Mouse (Mus musculus): Measurements from ENCODE around the gene Bloc1s2. TPM values are rescaled to one million over a fixed set of nuclear protein-coding genes. Genes with fewer than 3 reads are reported as not detected.

Bloc1s2 gene
- total and polyA plus RNA-seq, 3 experiments = 51.8 to 302 (median 102) TPM

DNA sequence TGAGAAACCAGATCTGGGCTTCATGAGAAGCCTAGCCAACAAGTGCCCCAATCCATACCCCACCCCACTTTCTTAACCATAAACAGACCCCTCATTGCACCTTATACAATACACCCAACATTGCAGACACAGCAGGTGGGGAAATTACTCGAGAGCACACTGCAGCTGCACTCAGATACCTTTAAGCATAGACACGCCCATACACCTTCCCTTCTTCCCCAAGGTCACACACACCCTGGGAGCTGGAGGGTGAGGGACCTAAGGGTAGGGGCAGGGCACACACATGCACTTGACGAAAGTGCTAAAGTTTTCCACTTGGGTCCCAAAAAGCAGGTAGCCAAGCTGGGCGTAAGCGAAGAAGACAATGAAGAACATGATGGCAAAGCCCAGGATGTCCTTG lies 7.5 kb upstream of the Bloc1s2 start:
- H3K9me3 ChIP-seq (replicated peaks) = no peaks in the 10 kb centered on the region
- H3K4me1 ChIP-seq (ENCODE audit: insufficient read depth, low read depth, low read length) = no peaks in the 10 kb centered on the region; the same call in none of the 2 replicates
- peaks cover 67% of the 10 kb centered on the region for H3K27me3 ChIP-seq (ENCODE audit: insufficient read depth, low read length)
- DNase-seq (ENCODE audit: low spot score) (no peak), ATAC-seq (ENCODE audit: extremely low read depth, insufficient number of reproducible peaks, low FRiP score, poor library complexity, severe bottlenecking) (no peak)
- TF ChIP-seq POLR2AphosphoS5 (IDR thresholded peaks at IDR 0.05; ENCODE audit: insufficient replicate concordance, low read depth, low read length) = no peak
- TF ChIP-seq GATA1 (IDR thresholded peaks at IDR 0.05; ENCODE audit: borderline replicate concordance, low read length) = no peak
- no peak for TF ChIP-seq TAL1 (conservative IDR thresholded peaks at IDR 0.05; ENCODE audit: low read depth, low read length)
- TF ChIP-seq CTCF (IDR thresholded peaks at IDR 0.05; ENCODE audit: low read depth, low read length) = no peak
- TF ChIP-seq GATA2 (IDR thresholded peaks at IDR 0.05; ENCODE audit: borderline replicate concordance, low read depth, low read length) = no peak
- H3K4me3 ChIP-seq (ENCODE audit: low read depth, low read length) = no peak overlapping the region
- no peaks in the 10 kb centered on the region for H3K36me3 ChIP-seq (replicated peaks)

DNA sequence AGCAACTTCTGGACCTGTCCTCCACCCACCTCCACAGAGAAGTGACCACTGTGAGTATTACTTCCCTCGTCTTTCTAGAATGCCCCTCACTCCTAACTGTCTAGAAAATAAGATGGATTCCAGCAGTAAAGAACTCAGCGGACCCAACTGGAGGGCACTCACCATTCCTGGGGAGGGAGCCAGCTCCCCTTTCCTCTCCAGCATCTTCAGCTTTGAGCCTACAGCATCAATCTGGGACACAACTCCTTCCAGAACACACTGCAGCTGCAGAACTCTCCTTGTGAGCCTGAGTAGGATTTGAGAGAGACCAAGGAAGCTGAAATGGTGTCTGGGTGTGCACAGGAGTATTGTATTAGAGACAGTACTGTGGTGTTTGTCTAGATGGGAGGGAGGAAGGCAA lies 2.7 kb upstream of the Bloc1s2 start:
- DNase-seq (ENCODE audit: low spot score) (no peak), ATAC-seq (ENCODE audit: extremely low read depth, insufficient number of reproducible peaks, low FRiP score, poor library complexity, severe bottlenecking) (no peak)
- TF ChIP-seq GATA1 (IDR thresholded peaks at IDR 0.05; ENCODE audit: borderline replicate concordance, low read length) = no peak
- TF ChIP-seq POLR2AphosphoS5 (IDR thresholded peaks at IDR 0.05; ENCODE audit: insufficient replicate concordance, low read depth, low read length) = no peak
- TF ChIP-seq TAL1 (conservative IDR thresholded peaks at IDR 0.05; ENCODE audit: low read depth, low read length) = no peak
- no peak for TF ChIP-seq CTCF (IDR thresholded peaks at IDR 0.05; ENCODE audit: low read depth, low read length)
- no peak for TF ChIP-seq GATA2 (IDR thresholded peaks at IDR 0.05; ENCODE audit: borderline replicate concordance, low read depth, low read length)
- Histone ChIP-seq H3K4me1 (ENCODE audit: insufficient read depth, low read depth, low read length) (peaks cover 19% of the 10 kb centered on the region), H3K36me3 (replicated peaks) (peaks cover 3% of the 10 kb centered on the region), H3K27me3 (ENCODE audit: insufficient read depth, low read length) (peaks cover 35% of the 10 kb centered on the region), H3K4me3 (ENCODE audit: low read depth, low read length) (no peak overlapping the region), H3K9me3 (replicated peaks) (no peaks in the 10 kb centered on the region)

DNA sequence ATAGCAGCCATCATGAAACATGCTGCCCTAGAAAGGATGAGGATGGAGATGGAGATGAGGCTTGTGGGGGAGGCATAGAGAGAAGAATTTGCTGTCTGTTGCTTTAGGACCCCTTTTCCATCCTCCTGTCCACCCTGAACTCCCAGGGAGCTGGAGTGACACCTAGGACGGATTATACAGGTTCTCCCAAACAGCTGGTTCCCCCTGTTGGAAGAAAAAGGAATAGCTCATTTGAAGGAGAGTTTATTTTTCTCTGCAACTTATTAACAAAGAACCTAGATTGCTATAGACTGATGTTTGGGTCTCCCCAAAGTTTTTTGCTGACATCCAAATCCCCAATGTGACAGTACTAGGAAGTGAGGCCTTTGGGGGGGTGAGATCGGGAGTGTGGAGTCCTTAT lies 2.1 kb upstream of the Bloc1s2 start:
- DNase-seq (ENCODE audit: low spot score) (no peak), ATAC-seq (ENCODE audit: extremely low read depth, insufficient number of reproducible peaks, low FRiP score, poor library complexity, severe bottlenecking) (no peak)
- H3K36me3 ChIP-seq (replicated peaks) = peaks cover 8% of the 10 kb centered on the region
- H3K27me3 ChIP-seq (ENCODE audit: insufficient read depth, low read length) = peaks cover 29% of the 10 kb centered on the region
- H3K4me1 ChIP-seq (ENCODE audit: insufficient read depth, low read depth, low read length) = peaks cover 24% of the 10 kb centered on the region
- H3K9me3 ChIP-seq (replicated peaks) = no peaks in the 10 kb centered on the region
- H3K4me3 ChIP-seq (ENCODE audit: low read depth, low read length) = no peak overlapping the region
- TF ChIP-seq GATA1 (IDR thresholded peaks at IDR 0.05; ENCODE audit: borderline replicate concordance, low read length) = no peak
- TF ChIP-seq TAL1 (conservative IDR thresholded peaks at IDR 0.05; ENCODE audit: low read depth, low read length) = no peak
- no peak for TF ChIP-seq POLR2AphosphoS5 (IDR thresholded peaks at IDR 0.05; ENCODE audit: insufficient replicate concordance, low read depth, low read length)
- TF ChIP-seq CTCF (IDR thresholded peaks at IDR 0.05; ENCODE audit: low read depth, low read length) = no peak
- no peak for TF ChIP-seq GATA2 (IDR thresholded peaks at IDR 0.05; ENCODE audit: borderline replicate concordance, low read depth, low read length)

DNA sequence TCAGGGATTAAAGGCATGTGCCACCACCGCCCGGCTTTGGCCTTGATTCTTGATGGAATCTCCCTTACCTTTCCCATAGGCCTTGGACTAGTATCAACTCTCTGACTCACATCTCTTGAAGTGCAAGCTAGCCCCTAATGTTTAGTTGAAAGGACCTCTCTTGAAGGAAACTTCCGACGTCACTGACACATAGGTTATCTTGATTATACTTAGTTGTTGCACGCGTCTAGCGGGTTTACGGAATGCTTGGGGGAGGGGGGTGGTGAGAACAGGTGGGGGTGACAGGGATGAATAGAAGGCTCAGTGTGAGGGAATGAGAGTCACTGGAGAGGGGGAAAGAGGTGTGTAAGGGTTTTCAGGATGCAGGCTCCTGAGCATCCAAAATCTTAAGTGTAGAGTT lies 705 bp upstream of the Bloc1s2 start:
- DNase-seq (ENCODE audit: low spot score) (no peak), ATAC-seq (ENCODE audit: extremely low read depth, insufficient number of reproducible peaks, low FRiP score, poor library complexity, severe bottlenecking) (no peak)
- Histone ChIP-seq H3K36me3 (replicated peaks) (peaks cover 22% of the 10 kb centered on the region), H3K4me1 (ENCODE audit: insufficient read depth, low read depth, low read length) (peaks cover 32% of the 10 kb centered on the region), H3K9me3 (replicated peaks) (no peaks in the 10 kb centered on the region), H3K27me3 (ENCODE audit: insufficient read depth, low read length) (peaks cover 18% of the 10 kb centered on the region), H3K4me3 (ENCODE audit: low read depth, low read length) (no peak overlapping the region)
- TF ChIP-seq GATA2 (IDR thresholded peaks at IDR 0.05; ENCODE audit: borderline replicate concordance, low read depth, low read length) (no peak), TAL1 (conservative IDR thresholded peaks at IDR 0.05; ENCODE audit: low read depth, low read length) (no peak), POLR2AphosphoS5 (IDR thresholded peaks at IDR 0.05; ENCODE audit: insufficient replicate concordance, low read depth, low read length) (no peak), CTCF (IDR thresholded peaks at IDR 0.05; ENCODE audit: low read depth, low read length) (no peak), GATA1 (IDR thresholded peaks at IDR 0.05; ENCODE audit: borderline replicate concordance, low read length) (no peak)

DNA sequence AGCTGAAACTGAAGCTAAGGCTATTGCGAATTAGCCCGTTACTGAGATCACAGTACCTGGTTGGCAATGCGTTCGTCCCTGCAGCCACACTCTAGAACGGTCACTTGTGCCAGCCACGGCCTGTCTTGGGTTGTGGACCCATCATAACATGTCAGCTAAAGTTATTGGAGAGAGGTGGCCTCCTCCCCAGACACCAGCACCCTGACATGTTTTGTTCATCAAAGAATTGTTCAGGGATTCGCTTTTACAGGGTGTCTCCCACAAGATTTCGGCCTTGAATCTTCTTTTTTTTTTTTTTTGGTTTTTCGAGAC lies 278 bp upstream of the Bloc1s2 start:
- Histone ChIP-seq H3K9me3 (replicated peaks) (no peaks in the 10 kb centered on the region), H3K36me3 (replicated peaks) (peaks cover 26% of the 10 kb centered on the region), H3K27me3 (ENCODE audit: insufficient read depth, low read length) (peaks cover 17% of the 10 kb centered on the region), H3K4me1 (ENCODE audit: insufficient read depth, low read depth, low read length) (peaks cover 32% of the 10 kb centered on the region), H3K4me3 (ENCODE audit: low read depth, low read length) (peak overlapping the region; percentile 90)
- DNase-seq (ENCODE audit: low spot score) (no peak), ATAC-seq (ENCODE audit: extremely low read depth, insufficient number of reproducible peaks, low FRiP score, poor library complexity, severe bottlenecking) (no peak)
- no peak for TF ChIP-seq GATA1 (IDR thresholded peaks at IDR 0.05; ENCODE audit: borderline replicate concordance, low read length)
- no peak for TF ChIP-seq TAL1 (conservative IDR thresholded peaks at IDR 0.05; ENCODE audit: low read depth, low read length)
- no peak for TF ChIP-seq GATA2 (IDR thresholded peaks at IDR 0.05; ENCODE audit: borderline replicate concordance, low read depth, low read length)
- no peak for TF ChIP-seq CTCF (IDR thresholded peaks at IDR 0.05; ENCODE audit: low read depth, low read length)
- no peak for TF ChIP-seq POLR2AphosphoS5 (IDR thresholded peaks at IDR 0.05; ENCODE audit: insufficient replicate concordance, low read depth, low read length)

DNA sequence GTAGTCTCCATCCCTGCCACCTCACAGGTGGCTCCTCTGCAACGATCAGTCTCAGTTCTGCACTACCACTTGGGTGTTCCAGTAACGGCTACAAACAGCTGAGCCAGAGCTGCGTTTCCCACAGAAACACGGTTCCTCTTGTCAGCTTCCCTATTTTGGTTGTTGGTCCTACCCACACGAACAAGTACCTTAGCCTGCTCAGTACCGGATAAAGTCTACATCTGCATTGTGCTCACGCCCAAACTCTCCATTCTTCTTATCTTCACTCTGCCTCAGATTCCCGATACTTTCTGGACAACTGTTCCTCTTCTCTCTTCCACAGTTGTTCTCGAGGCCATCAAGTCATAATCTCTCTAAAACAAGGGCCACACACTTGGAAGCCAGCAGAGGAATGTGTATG lies 1.9 kb downstream of the Bloc1s2 start:
- no peak for TF ChIP-seq POLR2AphosphoS5 (IDR thresholded peaks at IDR 0.05; ENCODE audit: insufficient replicate concordance, low read depth, low read length)
- no peak for TF ChIP-seq GATA1 (IDR thresholded peaks at IDR 0.05; ENCODE audit: borderline replicate concordance, low read length)
- TF ChIP-seq CTCF (IDR thresholded peaks at IDR 0.05; ENCODE audit: low read depth, low read length) = no peak
- TF ChIP-seq TAL1 (conservative IDR thresholded peaks at IDR 0.05; ENCODE audit: low read depth, low read length) = no peak
- no peak for TF ChIP-seq GATA2 (IDR thresholded peaks at IDR 0.05; ENCODE audit: borderline replicate concordance, low read depth, low read length)
- peak; percentile 20 for DNase-seq (ENCODE audit: low spot score)
- H3K27me3 ChIP-seq (ENCODE audit: insufficient read depth, low read length) = peaks cover 3% of the 10 kb centered on the region; the same call in 1 of the 2 replicates
- H3K4me3 ChIP-seq (ENCODE audit: low read depth, low read length) = peak overlapping the region; percentile 90; the same call in 1 of the 2 replicates
- peak; percentile 75 for ATAC-seq (ENCODE audit: extremely low read depth, insufficient number of reproducible peaks, low FRiP score, poor library complexity, severe bottlenecking)
- H3K9me3 ChIP-seq (replicated peaks) = no peaks in the 10 kb centered on the region
- H3K4me1 ChIP-seq (ENCODE audit: insufficient read depth, low read depth, low read length) = peaks cover 32% of the 10 kb centered on the region
- peaks cover 44% of the 10 kb centered on the region for H3K36me3 ChIP-seq (replicated peaks)

Measured in G1E (cell line).